Mouse (Mus musculus) gastrocnemius, postnatal 25 days (tissue): ENCODE measurements at regions not wholly inside any gene's neighbourhood (a gene's known extent, or its start where the extent isn't known, plus 50 kb on each side); places are given as distances from the start of the nearest gene placed in this dataset.
A peak's percentile ranks its signal among the peaks of the same experiment; 100 is the strongest.

Experiments used
- DNase-seq: peaks from one replicate; pipeline ENCODE4 v3.0.0; 2022

- peak; percentile 80 for DNase-seq
Observed at GRCm38 (mm10) chr12:20614766-20615165, 375.5 kb upstream of the Asap2 start.
